Mouse (Mus musculus) lung, postnatal 0 days (tissue): ENCODE measurements around the gene Fsd2. TPM values are rescaled to one million over a fixed set of nuclear protein-coding genes. Genes with fewer than 3 reads are reported as not detected.
A peak's percentile ranks its signal among the peaks of the same experiment; 100 is the strongest.

ENCODE experiments used
- ATAC-seq: fragments of 200-750 bp; cut with Nextera tagmentation; 2 replicates; pipeline ENCODE4 v1.8.0; 2017; ENCODE audit warnings: moderate library complexity
- DNase-seq: peaks from one replicate; pipeline ENCODE4 v3.0.0-alpha.2; 2016; ENCODE audit warnings: low spot score
- H3K27ac ChIP-seq: fragments of 300-500 bp; sonication (generic); 2 replicates; pipeline ENCODE4 v1.5.1; 2014; ENCODE audit warnings: antibody characterized with exemption, mild to moderate bottlenecking, low read length, mixed read lengths
- H3K27me3 ChIP-seq: fragments of 300-500 bp; sonication (generic); replicated peaks from 2 replicates; pipeline ENCODE4 v1.6.1; 2014; ENCODE audit warnings: low read length, mixed read lengths; ENCODE audit not compliant: insufficient read depth
- H3K36me3 ChIP-seq: fragments of 300-500 bp; sonication (generic); 2 replicates; pipeline ENCODE4 v1.6.1; 2014; ENCODE audit warnings: low read length, mixed read lengths; ENCODE audit not compliant: insufficient read depth
- H3K4me1 ChIP-seq: fragments of 300-500 bp; sonication (generic); 2 replicates; pipeline ENCODE4 v1.6.1; 2014; ENCODE audit warnings: antibody characterized with exemption, low read depth, low read length, mixed read lengths; ENCODE audit not compliant: insufficient read depth
- H3K4me2 ChIP-seq: fragments of 300-500 bp; sonication (generic); replicated peaks from 2 replicates; pipeline ENCODE4 v1.6.1; 2014; ENCODE audit warnings: low read depth, mild to moderate bottlenecking, low read length, moderate library complexity, mixed read lengths
- H3K4me3 ChIP-seq: fragments of 300-500 bp; sonication (generic); 2 replicates; pipeline ENCODE4 v1.5.1; 2014; ENCODE audit warnings: low read depth, low read length
- H3K9ac ChIP-seq: fragments of 300-500 bp; sonication (generic); replicated peaks from 2 replicates; pipeline ENCODE4 v1.6.1; 2014; ENCODE audit warnings: low read depth, mild to moderate bottlenecking
- H3K9me3 ChIP-seq: fragments of 300-500 bp; sonication (generic); 2 replicates; pipeline ENCODE4 v1.6.1; 2016; ENCODE audit warnings: low read length, mixed read lengths
- CTCF ChIP-seq: IDR thresholded peaks from 2 replicates; pipeline ENCODE4 v1.5.1; 2016; ENCODE audit warnings: antibody characterized with exemption, mild to moderate bottlenecking
- EP300 ChIP-seq: IDR thresholded peaks from 2 replicates; pipeline ENCODE4 v1.6.1; 2016; ENCODE audit warnings: antibody characterized with exemption, mild to moderate bottlenecking, control low read depth
- WGBS: fragments of 180-500 bp; shearing (Covaris S2); extraction: QIAGEN DNeasy Blood & Tissue Kit; methylation state at CpG from one replicate; pipeline ENCODE4 v1.1.7; 2014; 5-methylcytosine and 5-hydroxymethylcytosine counted together
- polyA plus RNA-seq: library from polyadenylated mRNA; unstranded; fragments of >200 nt; fragmentation: Nextera tagmentation; extraction: Ambion mirVana; gene quantifications from 2 replicates; pipeline ENCODE4 v1.2.1, GENCODE M21; 2015

Fsd2 gene
- polyA plus RNA-seq, 1 experiment from 2014 or later = 1.0 TPM

DNA sequence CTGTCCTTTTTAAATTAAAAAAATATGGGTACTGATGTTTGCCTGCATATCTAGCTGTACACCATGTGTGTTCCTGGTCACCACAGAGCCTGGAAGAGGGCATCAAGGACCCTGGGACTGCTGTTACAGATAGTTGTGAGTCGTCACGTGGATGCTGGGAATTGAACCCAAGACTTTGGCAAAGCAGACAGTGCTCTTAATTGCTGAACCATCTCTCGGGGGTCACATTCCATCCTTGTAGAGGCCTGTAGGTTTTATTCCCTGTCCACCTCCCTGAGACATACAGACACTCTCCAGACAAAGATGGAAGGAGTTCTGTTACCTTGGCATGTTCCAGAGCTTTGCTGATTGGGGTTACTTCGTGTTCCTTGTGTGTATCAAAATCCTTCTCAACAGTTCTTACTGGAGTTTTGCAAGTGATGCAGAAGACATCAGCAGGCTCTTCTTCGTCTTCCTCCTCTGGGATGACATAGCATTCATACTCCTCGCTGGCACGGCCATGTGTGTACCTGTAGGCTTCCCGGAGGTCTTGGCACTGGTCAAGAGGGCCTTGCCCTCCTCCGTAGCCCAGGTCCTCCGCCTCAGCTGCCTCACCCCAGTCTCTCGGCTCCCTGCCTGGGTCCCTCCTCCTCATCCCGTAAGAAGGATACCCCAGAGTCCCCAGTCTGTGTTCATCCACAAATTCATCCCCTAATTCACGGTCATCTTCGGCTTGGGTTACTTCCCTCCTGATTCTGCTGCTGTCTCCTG lies 7.3 kb downstream of the Fsd2 start:
- no peak for DNase-seq
- 90% methylated on average over 14 of the region's 14 CpGs for WGBS
- H3K27me3 ChIP-seq = no peaks in the 10 kb centered on the region
- peaks cover 10% of the 10 kb centered on the region; the same call in 1 of the 2 replicates for H3K4me1 ChIP-seq
- H3K9me3 ChIP-seq = no peaks in the 10 kb centered on the region
- no peak for ATAC-seq
- no peak overlapping the region for H3K4me2 ChIP-seq
- no peak overlapping the region for H3K4me3 ChIP-seq
- no peak for TF ChIP-seq CTCF
- TF ChIP-seq EP300 = no peak
- no peak overlapping the region for H3K9ac ChIP-seq
- no peaks in the 10 kb centered on the region for H3K36me3 ChIP-seq
- 0 out of 2 replicates have a peak overlapping the region, but pooled peaks have one; percentile 14 for H3K27ac ChIP-seq

DNA sequence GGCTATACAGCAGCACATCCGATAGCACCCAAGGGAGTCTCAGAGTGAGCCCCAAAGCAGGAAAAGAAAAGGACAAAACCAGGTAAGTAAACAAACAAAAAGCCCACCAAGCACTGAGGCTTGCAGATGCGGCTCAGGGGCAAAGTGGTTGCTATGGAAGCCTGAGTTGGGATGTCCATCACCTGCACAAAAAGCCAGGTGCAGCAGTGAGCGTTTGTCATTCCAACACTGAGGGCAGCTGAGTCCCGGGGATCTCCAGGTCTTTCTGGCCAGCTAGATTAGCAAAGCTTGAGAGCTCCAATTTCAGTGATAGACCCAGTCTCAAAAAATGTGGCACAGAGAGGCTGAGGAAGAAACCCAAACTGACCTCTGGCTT lies 8.8 kb downstream of the Fsd2 start:
- DNase-seq = no peak
- no peak for TF ChIP-seq CTCF
- TF ChIP-seq EP300 = no peak
- Histone ChIP-seq H3K9me3 (no peaks in the 10 kb centered on the region), H3K27me3 (no peaks in the 10 kb centered on the region), H3K4me2 (no peak overlapping the region), H3K27ac (no peak overlapping the region; the same call in 1 of the 2 replicates), H3K36me3 (no peaks in the 10 kb centered on the region), H3K9ac (no peak overlapping the region), H3K4me1 (peaks cover 10% of the 10 kb centered on the region; the same call in 1 of the 2 replicates), H3K4me3 (no peak overlapping the region)
- no peak for ATAC-seq
- WGBS = 42% methylated on average over 4 of the region's 4 CpGs

GRCm38 (mm10) chr7:81557252-81557984 lies 9.3 kb downstream of the Fsd2 start:
- 40% methylated on average over 7 of the region's 7 CpGs for WGBS
- DNase-seq (peak; percentile 89), ATAC-seq (peak; percentile 91)
- H3K9me3 ChIP-seq = no peaks in the 10 kb centered on the region
- H3K4me2 ChIP-seq = no peak overlapping the region
- TF ChIP-seq EP300 = peak; percentile 91
- TF ChIP-seq CTCF = no peak
- no peak overlapping the region for H3K4me3 ChIP-seq
- H3K9ac ChIP-seq = no peak overlapping the region
- peaks cover 10% of the 10 kb centered on the region; the same call in 1 of the 2 replicates for H3K4me1 ChIP-seq
- H3K27me3 ChIP-seq = no peaks in the 10 kb centered on the region
- H3K27ac ChIP-seq = peak overlapping the region; percentile 1; the same call in 1 of the 2 replicates
- H3K36me3 ChIP-seq = no peaks in the 10 kb centered on the region

DNA sequence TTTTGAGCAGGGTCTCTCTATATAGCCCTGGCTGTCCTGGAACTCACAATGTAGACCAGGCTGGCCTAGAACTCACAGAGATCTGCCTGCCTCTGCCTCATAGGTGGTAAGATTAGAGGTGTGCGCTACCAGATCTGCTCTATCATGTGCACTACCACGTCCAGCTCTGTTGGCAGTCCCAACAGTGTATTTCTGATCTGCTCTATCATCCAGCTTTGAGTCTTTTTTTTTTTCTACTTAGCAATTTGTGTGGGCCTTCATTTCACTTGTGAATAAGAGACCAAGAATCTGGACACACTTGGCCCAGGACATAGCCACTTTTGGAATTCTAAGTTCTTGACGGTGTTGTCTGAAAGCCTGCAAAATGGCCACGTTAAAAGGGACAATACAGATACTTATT lies 9.9 kb downstream of the Fsd2 start:
- peak; percentile 47 for ATAC-seq
- Histone ChIP-seq H3K4me1 (peaks cover 10% of the 10 kb centered on the region; the same call in 1 of the 2 replicates), H3K9ac (no peak overlapping the region), H3K4me2 (no peak overlapping the region), H3K27me3 (no peaks in the 10 kb centered on the region), H3K27ac (peak overlapping the region; percentile 1; the same call in 1 of the 2 replicates), H3K9me3 (no peaks in the 10 kb centered on the region), H3K4me3 (no peak overlapping the region), H3K36me3 (no peaks in the 10 kb centered on the region)
- no peak for TF ChIP-seq EP300
- no peak for TF ChIP-seq CTCF
- no peak for DNase-seq
- WGBS = 58% methylated on average over 4 of the region's 4 CpGs

DNA sequence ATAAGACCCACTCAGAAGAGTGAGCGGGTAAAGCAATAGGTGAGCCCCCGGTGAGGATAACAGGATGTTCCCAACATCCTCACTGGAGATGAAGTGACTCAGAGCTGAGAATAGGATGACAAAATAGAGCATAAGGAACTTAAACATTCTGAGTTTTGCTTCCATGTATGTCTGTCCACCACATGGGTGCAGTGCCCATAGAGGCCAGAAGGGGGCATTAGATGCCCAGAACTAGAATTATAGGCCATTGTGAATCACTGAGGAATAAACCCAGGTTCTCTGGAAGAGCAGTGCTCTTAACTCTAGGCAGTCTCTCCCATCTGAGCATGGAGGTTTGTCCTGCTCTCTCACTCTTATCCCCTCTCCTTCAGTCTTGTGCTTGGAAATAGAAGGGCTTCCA lies 12.4 kb downstream of the Fsd2 start:
- DNase-seq (peak; percentile 37), ATAC-seq (no peak)
- Histone ChIP-seq H3K27me3 (no peaks in the 10 kb centered on the region), H3K4me2 (no peak overlapping the region), H3K9ac (no peak overlapping the region), H3K4me1 (no peaks in the 10 kb centered on the region), H3K4me3 (no peak overlapping the region), H3K9me3 (no peaks in the 10 kb centered on the region), H3K36me3 (no peaks in the 10 kb centered on the region), H3K27ac (no peak overlapping the region)
- WGBS = 70% methylated on average over 2 of the region's 2 CpGs
- TF ChIP-seq EP300 = no peak
- TF ChIP-seq CTCF = peak; percentile 75

DNA sequence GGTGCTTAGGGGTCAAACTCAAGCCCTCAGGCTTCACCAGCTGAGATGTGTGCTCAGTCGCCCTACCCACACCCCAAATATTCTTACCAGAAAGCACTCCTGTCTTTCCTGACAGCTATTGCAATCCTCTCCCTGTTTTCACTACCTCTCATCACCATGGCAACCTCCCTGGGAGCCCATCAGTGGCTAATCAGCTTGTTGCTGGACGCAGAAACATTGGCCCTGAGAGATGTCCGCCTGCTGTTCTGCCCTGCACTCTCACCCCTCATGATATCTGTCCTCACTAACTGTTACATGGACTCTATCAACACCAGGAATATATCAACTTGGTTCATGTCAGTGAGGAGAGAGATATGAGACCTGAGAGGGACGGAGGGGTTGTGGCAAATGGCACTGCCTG lies 13.2 kb downstream of the Fsd2 start:
- TF ChIP-seq EP300 = no peak
- no peak for TF ChIP-seq CTCF

More for the DNA sequence above, 13.2 kb downstream of the Fsd2 start:
- ATAC-seq (no peak), DNase-seq (no peak)
- no peak overlapping the region for H3K4me3 ChIP-seq
- WGBS = 60% methylated on average over 4 of the region's 4 CpGs
- no peak overlapping the region for H3K4me2 ChIP-seq
- H3K36me3 ChIP-seq = no peaks in the 10 kb centered on the region
- no peak overlapping the region for H3K9ac ChIP-seq
- no peaks in the 10 kb centered on the region for H3K9me3 ChIP-seq
- no peaks in the 10 kb centered on the region for H3K4me1 ChIP-seq
- no peaks in the 10 kb centered on the region for H3K27me3 ChIP-seq
- no peak overlapping the region for H3K27ac ChIP-seq
